Mouse (Mus musculus) intestine, embryonic 15.5 days (tissue): Measurements from ENCODE around the gene Ctdsp1. TPM values are rescaled to one million over a fixed set of nuclear protein-coding genes. Genes with fewer than 3 reads are reported as not detected.
A peak's percentile ranks its signal among the peaks of the same experiment; 100 is the strongest.

Experiments used
- ATAC-seq: fragments of 200-750 bp; cut with Nextera tagmentation; 2 replicates; pipeline ENCODE4 v1.8.0; 2017; ENCODE audit warnings: moderate TSS enrichment, moderate library complexity
- H3K27ac ChIP-seq: fragments of 300-500 bp; sonication (generic); 2 replicates; pipeline ENCODE4 v1.5.1; 2015; ENCODE audit warnings: mild to moderate bottlenecking, inconsistent platforms
- H3K27me3 ChIP-seq: fragments of 300-500 bp; sonication (generic); replicated peaks from 2 replicates; pipeline ENCODE4 v1.6.1; 2015; ENCODE audit warnings: inconsistent platforms
- H3K36me3 ChIP-seq: fragments of 300-500 bp; sonication (generic); 2 replicates; pipeline ENCODE4 v1.6.1; 2015; ENCODE audit warnings: inconsistent platforms
- H3K4me1 ChIP-seq: fragments of 300-500 bp; sonication (generic); replicated peaks from 2 replicates; pipeline ENCODE4 v1.6.1; 2015; ENCODE audit warnings: inconsistent platforms
- H3K4me2 ChIP-seq: fragments of 300-500 bp; sonication (generic); replicated peaks from 2 replicates; pipeline ENCODE4 v1.6.1; 2015; ENCODE audit warnings: mild to moderate bottlenecking, inconsistent platforms
- H3K4me3 ChIP-seq: fragments of 300-500 bp; sonication (generic); replicated peaks from 2 replicates; pipeline ENCODE4 v1.5.1; 2015; ENCODE audit warnings: inconsistent platforms
- H3K9ac ChIP-seq: fragments of 300-500 bp; sonication (generic); 2 replicates; pipeline ENCODE4 v1.6.1; 2015; ENCODE audit warnings: inconsistent platforms
- H3K9me3 ChIP-seq: fragments of 300-500 bp; sonication (generic); 2 replicates; pipeline ENCODE4 v1.6.1; 2016; ENCODE audit warnings: inconsistent platforms
- WGBS: fragments of 180-500 bp; shearing (Covaris S2); methylation state at CpG from one replicate; pipeline ENCODE4 v1.1.7; 2015; 5-methylcytosine and 5-hydroxymethylcytosine counted together
- polyA plus RNA-seq: library from polyadenylated mRNA; unstranded; fragments of >200 nt; fragmentation: Nextera tagmentation; extraction: Ambion mirVana; gene quantifications from 2 replicates; pipeline ENCODE4 v1.2.1, GENCODE M21; 2015

Gene Ctdsp1
- polyA plus RNA-seq, 1 experiment from 2014 or later, result 75.4 TPM

GRCm38 (mm10) chr1:74404206-74404605 is 12.9 kb downstream of the Ctdsp1 start:
- H3K4me2 ChIP-seq, result no peak overlapping the region
- no peaks in the 10 kb centered on the region for H3K9me3 ChIP-seq
- no peak overlapping the region for H3K27ac ChIP-seq
- 78% methylated on average over 4 of the region's 4 CpGs for WGBS
- no peak overlapping the region for H3K4me3 ChIP-seq
- no peaks in the 10 kb centered on the region for H3K4me1 ChIP-seq
- H3K9ac ChIP-seq, result no peak overlapping the region
- H3K27me3 ChIP-seq, result no peaks in the 10 kb centered on the region
- ATAC-seq, result no peak
- no peaks in the 10 kb centered on the region for H3K36me3 ChIP-seq

GRCm38 (mm10) chr1:74408589-74409504 is 17.5 kb downstream of the Ctdsp1 start, which contains the start of gene Vil1:
Vil1 (plus strand) TSS chr1:74409376.
- 28% methylated on average over 15 of the region's 15 CpGs for WGBS
- Histone ChIP-seq H3K27ac (peak within 1 kb of the TSS; percentile 93), H3K9ac (peak within 1 kb of the TSS; percentile 33), H3K27me3 (no peaks in the 10 kb centered on the region), H3K4me2 (peak within 1 kb of the TSS; percentile 54), H3K4me3 (peak within 1 kb of the TSS; percentile 37), H3K4me1 (peaks cover 6% of the 10 kb centered on the region; the same call in 1 of the 2 replicates), H3K9me3 (no peaks in the 10 kb centered on the region), H3K36me3 (no peaks in the 10 kb centered on the region)
- peak; percentile 92 for ATAC-seq

GRCm38 (mm10) chr1:74411753-74412325 is 20.5 kb downstream of the Ctdsp1 start:
- Histone ChIP-seq H3K4me1 (peaks cover 6% of the 10 kb centered on the region; the same call in 1 of the 2 replicates), H3K36me3 (no peaks in the 10 kb centered on the region), H3K4me3 (peak overlapping the region; percentile 37; the same call in 1 of the 2 replicates), H3K9me3 (no peaks in the 10 kb centered on the region), H3K27ac (no peak overlapping the region), H3K27me3 (no peaks in the 10 kb centered on the region), H3K9ac (no peak overlapping the region), H3K4me2 (peak overlapping the region; percentile 54)
- no peak for ATAC-seq
- 46% methylated on average over 2 of the region's 2 CpGs for WGBS

- no peaks in the 10 kb centered on the region for H3K27me3 ChIP-seq
- 74% methylated on average over 8 of the region's 8 CpGs for WGBS
- H3K36me3 ChIP-seq, result no peaks in the 10 kb centered on the region
- ATAC-seq, result no peak
- no peak overlapping the region for H3K4me3 ChIP-seq
- H3K9me3 ChIP-seq, result no peaks in the 10 kb centered on the region
- H3K9ac ChIP-seq, result no peak overlapping the region
- H3K4me1 ChIP-seq, result peaks cover 6% of the 10 kb centered on the region; the same call in 1 of the 2 replicates
- H3K4me2 ChIP-seq, result peak overlapping the region; percentile 54
- no peak overlapping the region for H3K27ac ChIP-seq
These were observed 21.4 kb downstream of the Ctdsp1 start for GRCm38 (mm10) chr1:74412711-74413110.

- Histone ChIP-seq H3K9me3 (no peaks in the 10 kb centered on the region), H3K36me3 (no peaks in the 10 kb centered on the region), H3K4me2 (no peak overlapping the region), H3K4me1 (peaks cover 10% of the 10 kb centered on the region; the same call in 1 of the 2 replicates), H3K27me3 (no peaks in the 10 kb centered on the region), H3K4me3 (no peak overlapping the region), H3K27ac (no peak overlapping the region), H3K9ac (no peak overlapping the region)
- WGBS, result 54% methylated on average over 4 of the region's 4 CpGs
- ATAC-seq, result peak; percentile 72
These were observed 23.8 kb downstream of the Ctdsp1 start for GRCm38 (mm10) chr1:74415143-74415542.

- Histone ChIP-seq H3K36me3 (no peaks in the 10 kb centered on the region), H3K27me3 (no peaks in the 10 kb centered on the region), H3K4me2 (no peak overlapping the region), H3K4me1 (peaks cover 4% of the 10 kb centered on the region; the same call in 1 of the 2 replicates), H3K9ac (no peak overlapping the region), H3K27ac (no peak overlapping the region), H3K9me3 (no peaks in the 10 kb centered on the region), H3K4me3 (no peak overlapping the region)
- 74% methylated on average over 17 of the region's 17 CpGs for WGBS
- peak; percentile 60 for ATAC-seq
These were observed 27.6 kb downstream of the Ctdsp1 start for GRCm38 (mm10) chr1:74418747-74419439.

- Histone ChIP-seq H3K4me2 (no peak overlapping the region), H3K9ac (no peak overlapping the region), H3K4me1 (peaks cover 4% of the 10 kb centered on the region; the same call in 1 of the 2 replicates), H3K9me3 (no peaks in the 10 kb centered on the region), H3K27me3 (no peaks in the 10 kb centered on the region), H3K27ac (no peak overlapping the region), H3K4me3 (no peak overlapping the region), H3K36me3 (no peaks in the 10 kb centered on the region)
- ATAC-seq, result no peak
- WGBS, result 61% methylated on average over 9 of the region's 9 CpGs
These were observed 28.1 kb downstream of the Ctdsp1 start for GRCm38 (mm10) chr1:74419440-74419794.

GRCm38 (mm10) chr1:74423147-74423546 is 31.8 kb downstream of the Ctdsp1 start:
- H3K4me1 ChIP-seq, result peaks cover 4% of the 10 kb centered on the region; the same call in 1 of the 2 replicates
- H3K9ac ChIP-seq, result no peak overlapping the region
- H3K27ac ChIP-seq, result no peak overlapping the region
- H3K4me2 ChIP-seq, result no peak overlapping the region
- H3K9me3 ChIP-seq, result no peaks in the 10 kb centered on the region
- H3K36me3 ChIP-seq, result no peaks in the 10 kb centered on the region
- ATAC-seq, result no peak
- H3K4me3 ChIP-seq, result no peak overlapping the region
- 49% methylated on average over 8 of the region's 8 CpGs for WGBS
- no peaks in the 10 kb centered on the region for H3K27me3 ChIP-seq

- no peak overlapping the region for H3K4me3 ChIP-seq
- H3K9me3 ChIP-seq, result no peaks in the 10 kb centered on the region
- no peaks in the 10 kb centered on the region; the same call in 1 of the 2 replicates for H3K4me1 ChIP-seq
- ATAC-seq, result no peak; the same call in 1 of the 2 replicates
- no peak overlapping the region for H3K4me2 ChIP-seq
- 44% methylated on average over 7 of the region's 7 CpGs for WGBS
- no peaks in the 10 kb centered on the region for H3K27me3 ChIP-seq
- peak overlapping the region; percentile 4; the same call in 1 of the 2 replicates for H3K27ac ChIP-seq
- H3K9ac ChIP-seq, result no peak overlapping the region
- H3K36me3 ChIP-seq, result no peaks in the 10 kb centered on the region
These were observed 34.5 kb downstream of the Ctdsp1 start for GRCm38 (mm10) chr1:74425845-74426244.

GRCm38 (mm10) chr1:74433220-74433619 is 41.9 kb downstream of the Ctdsp1 start:
- peak; percentile 26; the same call in 1 of the 2 replicates for ATAC-seq
- no peak overlapping the region for H3K9ac ChIP-seq
- peaks cover 10% of the 10 kb centered on the region; the same call in 1 of the 2 replicates for H3K36me3 ChIP-seq
- no peaks in the 10 kb centered on the region for H3K9me3 ChIP-seq
- H3K27me3 ChIP-seq, result no peaks in the 10 kb centered on the region
- no peak overlapping the region for H3K4me2 ChIP-seq
- H3K4me1 ChIP-seq, result peaks cover 4% of the 10 kb centered on the region
- WGBS, result 71% methylated on average over 6 of the region's 6 CpGs
- H3K27ac ChIP-seq, result peak overlapping the region; percentile 24; the same call in 1 of the 2 replicates
- H3K4me3 ChIP-seq, result no peak overlapping the region

GRCm38 (mm10) chr1:74434596-74434995 is 43.3 kb downstream of the Ctdsp1 start:
- peaks cover 11% of the 10 kb centered on the region; the same call in 1 of the 2 replicates for H3K36me3 ChIP-seq
- peaks cover 4% of the 10 kb centered on the region for H3K4me1 ChIP-seq
- no peak overlapping the region for H3K9ac ChIP-seq
- H3K27me3 ChIP-seq, result no peaks in the 10 kb centered on the region
- peak; percentile 55 for ATAC-seq
- no peak overlapping the region for H3K4me2 ChIP-seq
- WGBS, result 33% methylated on average over 5 of the region's 5 CpGs
- H3K9me3 ChIP-seq, result no peaks in the 10 kb centered on the region
- H3K27ac ChIP-seq, result peak overlapping the region; percentile 24
- no peak overlapping the region for H3K4me3 ChIP-seq

GRCm38 (mm10) chr1:74435563-74435962 is 44.3 kb downstream of the Ctdsp1 start:
- Histone ChIP-seq H3K4me3 (no peak overlapping the region), H3K27ac (0 out of 2 replicates have a peak overlapping the region, but pooled peaks have one; percentile 0)
- 68% methylated on average over 6 of the region's 6 CpGs for WGBS

More at GRCm38 (mm10) chr1:74435563-74435962, 44.3 kb downstream of the Ctdsp1 start:
- H3K9me3 ChIP-seq, result no peaks in the 10 kb centered on the region
- no peaks in the 10 kb centered on the region for H3K27me3 ChIP-seq
- no peak overlapping the region for H3K4me2 ChIP-seq
- ATAC-seq, result peak; percentile 68
- H3K36me3 ChIP-seq, result peaks cover 14% of the 10 kb centered on the region; the same call in 1 of the 2 replicates
- no peak overlapping the region for H3K9ac ChIP-seq
- H3K4me1 ChIP-seq, result peaks cover 4% of the 10 kb centered on the region
